Mouse (Mus musculus): ENCODE measurements around the gene Adk. TPM values are rescaled to one million over a fixed set of nuclear protein-coding genes. Genes with fewer than 3 reads are reported as not detected.

Gene Adk
- polyA plus RNA-seq, 1 experiment from 2014 or later, result 33.5 TPM

DNA sequence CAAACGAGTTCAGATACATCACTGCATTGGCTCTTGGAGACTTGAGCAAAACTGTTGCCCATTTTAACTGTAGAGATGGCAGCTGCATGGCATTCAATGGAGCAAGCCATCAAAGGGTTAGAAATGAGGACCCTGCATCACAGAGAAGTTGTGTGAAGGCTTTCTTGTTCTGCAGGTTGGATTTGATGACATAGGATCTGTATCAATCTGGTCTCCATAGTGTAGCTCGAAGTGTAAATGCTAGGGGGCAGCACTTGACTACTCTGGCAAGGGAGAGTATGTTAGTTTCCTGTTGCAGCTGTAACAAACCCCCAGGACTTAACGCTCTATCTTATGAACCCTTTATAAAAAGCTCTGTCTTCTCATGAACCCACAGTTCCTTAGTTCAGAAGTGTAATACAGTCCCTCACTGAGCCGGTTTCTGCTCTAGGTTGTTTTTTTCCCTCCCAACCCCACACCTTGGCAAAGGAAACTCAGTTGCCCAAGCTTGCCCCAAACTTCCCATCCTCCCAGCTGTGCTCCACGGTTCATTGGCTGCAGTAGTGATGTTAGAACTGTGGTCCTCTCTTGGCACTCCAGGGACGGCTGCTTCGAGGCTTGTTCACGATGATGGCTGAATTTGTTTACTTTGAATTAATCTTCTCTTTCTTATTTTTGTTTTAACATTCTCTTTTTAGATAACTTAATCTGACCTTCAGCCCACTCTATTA is 91.2 kb downstream of the Adk start:
- no peak overlapping the region for H3K4me2 ChIP-seq (ENCODE audit: low read depth, low read length)
- no peak for ATAC-seq (ENCODE audit: low read depth)
- H3K4me1 ChIP-seq (ENCODE audit: control insufficient read depth, insufficient read depth, low read length), result no peaks in the 10 kb centered on the region
- 70% methylated on average over 8 of the region's 8 CpGs for WGBS
- no peak overlapping the region for H3K9ac ChIP-seq (replicated peaks; ENCODE audit: low read depth, low read length)
- H3K4me3 ChIP-seq (ENCODE audit: low read depth, low read length), result no peak overlapping the region
- H3K9me3 ChIP-seq (ENCODE audit: control insufficient read depth, low read length), result no peaks in the 10 kb centered on the region
- H3K36me3 ChIP-seq (ENCODE audit: control insufficient read depth, insufficient read depth, low read length), result no peaks in the 10 kb centered on the region
- no peaks in the 10 kb centered on the region for H3K27me3 ChIP-seq (ENCODE audit: control insufficient read depth, insufficient read depth, low read length)
- no peak overlapping the region for H3K27ac ChIP-seq (ENCODE audit: low read depth, low read length)

GRCm38 (mm10) chr14:21147171-21147570 is 94.8 kb downstream of the Adk start:
- Histone ChIP-seq H3K9me3 (ENCODE audit: control insufficient read depth, low read length) (no peaks in the 10 kb centered on the region), H3K4me2 (ENCODE audit: low read depth, low read length) (no peak overlapping the region), H3K4me1 (ENCODE audit: control insufficient read depth, insufficient read depth, low read length) (no peaks in the 10 kb centered on the region), H3K36me3 (ENCODE audit: control insufficient read depth, insufficient read depth, low read length) (no peaks in the 10 kb centered on the region), H3K27me3 (ENCODE audit: control insufficient read depth, insufficient read depth, low read length) (no peaks in the 10 kb centered on the region), H3K27ac (ENCODE audit: low read depth, low read length) (no peak overlapping the region), H3K4me3 (ENCODE audit: low read depth, low read length) (no peak overlapping the region), H3K9ac (replicated peaks; ENCODE audit: low read depth, low read length) (no peak overlapping the region)
- ATAC-seq (ENCODE audit: low read depth), result no peak
- 93% methylated on average over 1 of the region's 1 CpGs for WGBS

DNA sequence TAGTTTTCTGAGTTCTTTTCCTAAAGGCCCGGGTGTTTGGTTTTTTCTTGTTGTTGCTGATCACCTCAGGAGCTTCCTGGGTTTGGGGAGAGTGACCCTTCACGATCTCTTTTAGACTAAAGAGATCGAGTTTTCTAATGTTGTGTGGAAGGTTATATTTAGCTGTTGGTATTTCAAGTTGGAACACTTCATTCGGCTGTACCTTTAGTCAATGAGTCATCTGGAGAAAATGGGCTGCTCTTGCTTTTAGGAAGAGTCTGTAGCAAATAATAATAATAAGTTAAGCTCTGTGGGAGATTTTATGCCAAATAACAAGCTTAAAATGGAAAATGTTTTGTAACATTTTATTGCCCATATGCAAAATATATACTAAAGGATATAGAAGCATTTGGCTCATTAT is 97.9 kb downstream of the Adk start:
- Histone ChIP-seq H3K9ac (replicated peaks; ENCODE audit: low read depth, low read length) (no peak overlapping the region), H3K4me1 (ENCODE audit: control insufficient read depth, insufficient read depth, low read length) (no peaks in the 10 kb centered on the region), H3K4me2 (ENCODE audit: low read depth, low read length) (no peak overlapping the region), H3K27ac (ENCODE audit: low read depth, low read length) (no peak overlapping the region), H3K27me3 (ENCODE audit: control insufficient read depth, insufficient read depth, low read length) (no peaks in the 10 kb centered on the region), H3K4me3 (ENCODE audit: low read depth, low read length) (no peak overlapping the region), H3K36me3 (ENCODE audit: control insufficient read depth, insufficient read depth, low read length) (no peaks in the 10 kb centered on the region), H3K9me3 (ENCODE audit: control insufficient read depth, low read length) (no peaks in the 10 kb centered on the region)
- WGBS, result 83% methylated on average over 4 of the region's 4 CpGs
- no peak for ATAC-seq (ENCODE audit: low read depth)

DNA sequence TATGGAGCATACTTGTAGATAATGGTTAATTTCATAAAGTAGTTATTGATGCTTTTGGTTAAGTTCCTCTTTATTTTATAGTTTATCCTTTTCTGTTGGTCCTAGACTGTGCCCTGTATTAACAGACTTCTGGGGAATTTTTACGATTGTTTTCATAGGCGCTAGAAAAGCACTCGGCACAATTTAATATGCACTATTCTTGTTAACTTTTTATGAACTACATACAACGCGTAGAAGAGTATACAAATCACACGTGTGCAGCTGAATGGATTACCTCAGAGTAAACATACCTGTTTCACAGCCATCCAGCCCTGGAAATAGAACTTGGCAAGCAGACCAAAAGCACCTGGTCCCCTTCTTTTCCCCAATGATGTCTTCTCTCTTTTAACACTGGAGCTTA is 99.7 kb downstream of the Adk start:
- H3K4me3 ChIP-seq (ENCODE audit: low read depth, low read length), result no peak overlapping the region
- H3K9ac ChIP-seq (replicated peaks; ENCODE audit: low read depth, low read length), result no peak overlapping the region
- no peaks in the 10 kb centered on the region for H3K27me3 ChIP-seq (ENCODE audit: control insufficient read depth, insufficient read depth, low read length)
- WGBS, result 88% methylated on average over 6 of the region's 6 CpGs
- no peak for ATAC-seq (ENCODE audit: low read depth)
- H3K27ac ChIP-seq (ENCODE audit: low read depth, low read length), result no peak overlapping the region
- no peaks in the 10 kb centered on the region for H3K4me1 ChIP-seq (ENCODE audit: control insufficient read depth, insufficient read depth, low read length)
- no peaks in the 10 kb centered on the region for H3K36me3 ChIP-seq (ENCODE audit: control insufficient read depth, insufficient read depth, low read length)
- no peaks in the 10 kb centered on the region for H3K9me3 ChIP-seq (ENCODE audit: control insufficient read depth, low read length)
- no peak overlapping the region for H3K4me2 ChIP-seq (ENCODE audit: low read depth, low read length)

DNA sequence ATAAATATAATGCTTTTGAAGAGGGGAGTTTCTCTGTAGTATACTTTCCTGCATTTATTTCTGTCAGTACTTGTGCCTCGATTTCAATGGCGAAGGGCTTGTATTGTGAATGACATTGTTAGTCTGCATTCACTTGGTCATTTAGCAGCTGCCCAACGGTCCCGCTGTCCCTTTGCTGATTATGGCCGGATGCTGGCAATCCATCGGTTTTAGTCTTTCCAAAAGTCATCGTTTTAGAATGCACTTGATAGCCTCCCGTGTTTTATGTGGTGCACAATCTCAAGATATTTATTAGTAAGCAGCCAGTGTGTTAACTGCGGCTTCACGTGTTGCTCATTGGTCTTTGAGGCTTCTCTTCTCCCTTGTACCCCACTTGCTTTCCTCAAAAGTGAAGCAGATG is 113.3 kb downstream of the Adk start:
- no peaks in the 10 kb centered on the region for H3K9me3 ChIP-seq (ENCODE audit: control insufficient read depth, low read length)
- no peak overlapping the region for H3K27ac ChIP-seq (ENCODE audit: low read depth, low read length)
- no peak overlapping the region for H3K9ac ChIP-seq (replicated peaks; ENCODE audit: low read depth, low read length)
- H3K27me3 ChIP-seq (ENCODE audit: control insufficient read depth, insufficient read depth, low read length), result no peaks in the 10 kb centered on the region
- H3K4me2 ChIP-seq (ENCODE audit: low read depth, low read length), result no peak overlapping the region
- ATAC-seq (ENCODE audit: low read depth), result no peak
- 31% methylated on average over 10 of the region's 10 CpGs for WGBS
- no peak overlapping the region for H3K4me3 ChIP-seq (ENCODE audit: low read depth, low read length)
- no peaks in the 10 kb centered on the region for H3K36me3 ChIP-seq (ENCODE audit: control insufficient read depth, insufficient read depth, low read length)
- H3K4me1 ChIP-seq (ENCODE audit: control insufficient read depth, insufficient read depth, low read length), result no peaks in the 10 kb centered on the region

- H3K4me1 ChIP-seq (ENCODE audit: control insufficient read depth, insufficient read depth, low read length), result no peaks in the 10 kb centered on the region
- no peak overlapping the region for H3K4me2 ChIP-seq (ENCODE audit: low read depth, low read length)
- H3K9ac ChIP-seq (replicated peaks; ENCODE audit: low read depth, low read length), result no peak overlapping the region
- no peak overlapping the region for H3K27ac ChIP-seq (ENCODE audit: low read depth, low read length)
- H3K36me3 ChIP-seq (ENCODE audit: control insufficient read depth, insufficient read depth, low read length), result no peaks in the 10 kb centered on the region
- H3K4me3 ChIP-seq (ENCODE audit: low read depth, low read length), result no peak overlapping the region
- no peaks in the 10 kb centered on the region for H3K9me3 ChIP-seq (ENCODE audit: control insufficient read depth, low read length)
- 78% methylated on average over 3 of the region's 3 CpGs for WGBS
- H3K27me3 ChIP-seq (ENCODE audit: control insufficient read depth, insufficient read depth, low read length), result no peaks in the 10 kb centered on the region
- ATAC-seq (ENCODE audit: low read depth), result no peak
These were observed 113.7 kb downstream of the Adk start for GRCm38 (mm10) chr14:21166114-21166513.

DNA sequence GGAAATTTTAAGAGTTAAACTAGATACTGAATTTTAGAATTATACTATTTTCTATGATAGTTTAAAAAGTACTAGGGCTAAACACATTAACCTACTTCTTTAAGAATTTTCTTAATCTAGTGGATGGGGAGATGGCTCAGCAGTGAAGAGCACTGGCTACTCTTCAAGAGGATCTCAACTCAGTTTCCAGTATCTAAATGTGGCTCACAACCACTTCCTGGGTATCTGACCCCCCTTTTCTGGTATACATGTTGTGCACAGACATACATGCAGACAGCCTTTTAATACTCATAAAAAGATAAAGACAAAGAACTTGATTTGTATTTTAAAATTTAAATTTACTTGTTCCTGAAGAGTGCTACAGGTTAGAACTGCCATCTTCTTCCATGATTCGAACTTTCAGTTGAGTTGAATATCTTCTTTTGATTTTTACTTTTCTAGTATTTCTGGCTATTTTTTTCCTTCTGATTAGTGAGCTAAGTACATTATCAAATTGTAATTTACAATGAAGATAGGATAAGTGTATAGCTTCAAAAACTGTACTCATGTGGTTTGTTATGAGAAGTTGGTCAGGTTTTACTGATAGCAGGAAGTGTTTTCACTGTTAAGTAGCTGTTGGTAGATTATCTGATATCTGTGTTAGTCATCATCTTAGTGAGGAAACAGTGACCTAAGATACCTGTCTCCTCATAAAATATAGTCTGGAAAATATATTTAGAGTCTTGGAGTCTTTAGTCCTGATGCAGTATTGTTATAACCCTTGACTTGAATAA is 121.8 kb downstream of the Adk start:
- Histone ChIP-seq H3K4me3 (ENCODE audit: low read depth, low read length) (no peak overlapping the region), H3K9me3 (ENCODE audit: control insufficient read depth, low read length) (no peaks in the 10 kb centered on the region), H3K27ac (ENCODE audit: low read depth, low read length) (no peak overlapping the region), H3K36me3 (ENCODE audit: control insufficient read depth, insufficient read depth, low read length) (no peaks in the 10 kb centered on the region), H3K4me2 (ENCODE audit: low read depth, low read length) (no peak overlapping the region), H3K9ac (replicated peaks; ENCODE audit: low read depth, low read length) (no peak overlapping the region), H3K4me1 (ENCODE audit: control insufficient read depth, insufficient read depth, low read length) (no peaks in the 10 kb centered on the region), H3K27me3 (ENCODE audit: control insufficient read depth, insufficient read depth, low read length) (no peaks in the 10 kb centered on the region)
- ATAC-seq (ENCODE audit: low read depth), result no peak
- WGBS, result 97% methylated on average over 1 of the region's 1 CpGs

GRCm38 (mm10) chr14:21174804-21175203 is 122.4 kb downstream of the Adk start:
- no peak overlapping the region for H3K27ac ChIP-seq (ENCODE audit: low read depth, low read length)

GRCm38 (mm10) chr14:21177781-21178180 is 125.4 kb downstream of the Adk start:
- 77% methylated on average over 2 of the region's 2 CpGs for WGBS
- Histone ChIP-seq H3K27me3 (ENCODE audit: control insufficient read depth, insufficient read depth, low read length) (no peaks in the 10 kb centered on the region), H3K4me1 (ENCODE audit: control insufficient read depth, insufficient read depth, low read length) (no peaks in the 10 kb centered on the region), H3K27ac (ENCODE audit: low read depth, low read length) (no peak overlapping the region), H3K9ac (replicated peaks; ENCODE audit: low read depth, low read length) (no peak overlapping the region), H3K4me3 (ENCODE audit: low read depth, low read length) (no peak overlapping the region), H3K36me3 (ENCODE audit: control insufficient read depth, insufficient read depth, low read length) (no peaks in the 10 kb centered on the region), H3K4me2 (ENCODE audit: low read depth, low read length) (no peak overlapping the region), H3K9me3 (ENCODE audit: control insufficient read depth, low read length) (no peaks in the 10 kb centered on the region)
- ATAC-seq (ENCODE audit: low read depth), result no peak

More at GRCm38 (mm10) chr14:21174804-21175203, 122.4 kb downstream of the Adk start:
- no peak overlapping the region for H3K4me2 ChIP-seq (ENCODE audit: low read depth, low read length)
- ATAC-seq (ENCODE audit: low read depth), result no peak
- no peaks in the 10 kb centered on the region for H3K36me3 ChIP-seq (ENCODE audit: control insufficient read depth, insufficient read depth, low read length)
- no peak overlapping the region for H3K9ac ChIP-seq (replicated peaks; ENCODE audit: low read depth, low read length)
- 86% methylated on average over 2 of the region's 2 CpGs for WGBS
- H3K27me3 ChIP-seq (ENCODE audit: control insufficient read depth, insufficient read depth, low read length), result no peaks in the 10 kb centered on the region
- H3K9me3 ChIP-seq (ENCODE audit: control insufficient read depth, low read length), result no peaks in the 10 kb centered on the region
- H3K4me3 ChIP-seq (ENCODE audit: low read depth, low read length), result no peak overlapping the region
- H3K4me1 ChIP-seq (ENCODE audit: control insufficient read depth, insufficient read depth, low read length), result no peaks in the 10 kb centered on the region
